Mouse (Mus musculus): ENCODE results near the gene Crtam. TPM values are rescaled to one million over a fixed set of nuclear protein-coding genes. Genes with fewer than 3 reads are reported as not detected.
A peak's percentile ranks its signal among the peaks of the same experiment; 100 is the strongest.

The Crtam gene
- polyA plus RNA-seq (2015; fragmentation: Nextera tagmentation; extraction: Ambion mirVana) = 0.04 and 0.19 TPM in 2 replicates

DNA sequence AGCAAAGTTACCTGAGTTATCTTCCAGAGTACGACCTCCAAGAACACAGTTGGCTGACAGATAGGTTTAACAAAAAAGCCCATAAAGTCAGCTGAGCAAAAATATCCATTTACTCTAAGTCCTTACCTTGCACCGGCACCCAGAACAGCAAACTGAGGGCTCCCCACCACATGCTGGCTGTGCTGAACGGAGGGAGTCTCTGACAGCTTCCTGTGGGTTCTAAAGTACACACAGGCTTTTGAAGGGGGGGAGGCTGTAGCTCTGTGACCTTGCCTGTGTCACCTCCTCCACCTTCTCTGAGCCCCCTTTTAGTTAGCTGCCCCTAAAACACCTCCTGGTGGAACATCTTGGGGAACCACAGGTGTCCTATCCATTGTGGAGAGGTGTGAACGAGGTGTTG, at the start of gene Crtam:
TSS of gene Crtam (minus strand) at position 214 of the 400 bp plus-strand sequence.
- no peak within 1 kb of the TSS for H3K9ac ChIP-seq (replicated peaks)
- no peaks in the 10 kb centered on the region for H3K36me3 ChIP-seq
- no peak within 1 kb of the TSS for H3K4me3 ChIP-seq (replicated peaks)
- ATAC-seq = no peak
- H3K4me1 ChIP-seq (replicated peaks) = peaks cover 5% of the 10 kb centered on the region
- no peaks in the 10 kb centered on the region for H3K9me3 ChIP-seq
- WGBS = 76% methylated on average over 4 of the region's 4 CpGs
- H3K4me2 ChIP-seq (replicated peaks) = no peak within 1 kb of the TSS
- no peaks in the 10 kb centered on the region for H3K27me3 ChIP-seq
- H3K27ac ChIP-seq = no peak within 1 kb of the TSS

- Histone ChIP-seq H3K9me3 (no peaks in the 10 kb centered on the region), H3K27me3 (no peaks in the 10 kb centered on the region), H3K36me3 (no peaks in the 10 kb centered on the region), H3K4me3 (replicated peaks) (no peak overlapping the region), H3K4me2 (replicated peaks) (no peak overlapping the region), H3K4me1 (replicated peaks) (peaks cover 15% of the 10 kb centered on the region), H3K27ac (no peak overlapping the region), H3K9ac (replicated peaks) (no peak overlapping the region)
- ATAC-seq = no peak
- 85% methylated on average over 9 of the region's 9 CpGs for WGBS
These were observed 49.7 kb upstream of the Crtam start for GRCm38 (mm10) chr9:41054166-41054565.

- Histone ChIP-seq H3K4me2 (replicated peaks) (no peak overlapping the region), H3K27ac (no peak overlapping the region), H3K4me3 (replicated peaks) (no peak overlapping the region), H3K9me3 (no peaks in the 10 kb centered on the region), H3K36me3 (no peaks in the 10 kb centered on the region), H3K9ac (replicated peaks) (no peak overlapping the region), H3K4me1 (replicated peaks) (peaks cover 15% of the 10 kb centered on the region), H3K27me3 (no peaks in the 10 kb centered on the region)
- WGBS = 59% methylated on average over 4 of the region's 4 CpGs
- ATAC-seq = no peak
These were observed 49.0 kb upstream of the Crtam start for GRCm38 (mm10) chr9:41053478-41053877.

DNA sequence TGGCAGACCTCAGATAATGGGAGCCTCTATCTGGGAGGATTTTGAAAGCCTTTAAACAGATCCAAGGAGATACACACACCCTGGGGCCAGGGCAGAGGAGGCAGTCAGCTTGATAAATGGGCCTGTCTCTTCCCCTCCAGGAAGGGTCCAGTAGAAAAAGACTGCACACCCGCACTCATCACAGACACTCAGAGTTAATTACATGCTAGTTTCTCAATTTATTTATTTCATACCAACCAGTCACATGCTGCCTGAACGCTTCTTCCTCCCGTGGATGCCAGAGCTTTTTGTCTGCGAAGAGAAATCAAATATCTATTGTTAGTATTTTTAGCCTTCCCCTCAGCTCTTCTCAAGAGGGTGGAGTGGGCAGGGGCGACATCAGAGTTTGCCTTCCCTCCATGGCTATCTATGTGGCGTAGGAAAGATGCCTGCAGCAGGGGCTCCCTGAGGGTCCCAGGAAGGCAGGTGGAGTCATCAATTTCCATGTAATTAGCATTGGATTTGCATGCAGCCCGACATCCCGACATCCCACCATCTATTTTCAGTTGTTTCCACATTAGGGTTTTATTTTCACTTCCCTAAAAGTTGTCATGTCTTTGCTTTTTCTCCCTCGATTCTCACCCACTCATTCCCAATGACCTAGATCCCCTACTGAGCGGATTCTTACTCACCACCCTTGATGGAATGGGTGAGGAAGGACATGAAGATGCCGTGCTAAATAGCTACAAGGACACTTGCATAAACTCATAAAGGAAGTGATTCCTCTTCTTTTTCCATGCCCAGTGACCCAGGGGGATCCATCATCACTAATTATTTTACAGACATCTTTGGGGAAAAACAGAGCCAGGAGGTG, 46.9 kb upstream of the Crtam start:
- H3K4me2 ChIP-seq (replicated peaks) = no peak overlapping the region
- peaks cover 15% of the 10 kb centered on the region for H3K4me1 ChIP-seq (replicated peaks)
- H3K9me3 ChIP-seq = no peaks in the 10 kb centered on the region
- no peak overlapping the region for H3K4me3 ChIP-seq (replicated peaks)
- no peaks in the 10 kb centered on the region for H3K27me3 ChIP-seq
- no peak overlapping the region for H3K9ac ChIP-seq (replicated peaks)
- peak overlapping the region; percentile 71 for H3K27ac ChIP-seq
- peak; percentile 55 for ATAC-seq
- WGBS = 59% methylated on average over 11 of the region's 11 CpGs
- H3K36me3 ChIP-seq = no peaks in the 10 kb centered on the region

- H3K4me1 ChIP-seq (replicated peaks) = peaks cover 15% of the 10 kb centered on the region
- H3K4me2 ChIP-seq (replicated peaks) = no peak overlapping the region
- peak overlapping the region; percentile 71 for H3K27ac ChIP-seq
- no peak overlapping the region for H3K4me3 ChIP-seq (replicated peaks)
- H3K36me3 ChIP-seq = no peaks in the 10 kb centered on the region
- 0 out of 2 replicates have a peak, but pooled peaks have one; percentile 9 for ATAC-seq
- H3K9me3 ChIP-seq = no peaks in the 10 kb centered on the region
- H3K9ac ChIP-seq (replicated peaks) = no peak overlapping the region
- 79% methylated on average over 12 of the region's 12 CpGs for WGBS
- no peaks in the 10 kb centered on the region for H3K27me3 ChIP-seq
These were observed 46.1 kb upstream of the Crtam start for GRCm38 (mm10) chr9:41050331-41051079.

- Histone ChIP-seq H3K4me1 (replicated peaks) (peaks cover 15% of the 10 kb centered on the region), H3K27ac (no peak overlapping the region), H3K36me3 (no peaks in the 10 kb centered on the region)
These were observed 44.9 kb upstream of the Crtam start for GRCm38 (mm10) chr9:41049282-41049681.

GRCm38 (mm10) chr9:41048820-41049219, 44.4 kb upstream of the Crtam start:
- Histone ChIP-seq H3K9ac (replicated peaks) (no peak overlapping the region), H3K4me3 (replicated peaks) (no peak overlapping the region), H3K4me2 (replicated peaks) (no peak overlapping the region), H3K9me3 (no peaks in the 10 kb centered on the region), H3K36me3 (no peaks in the 10 kb centered on the region), H3K27ac (no peak overlapping the region), H3K4me1 (replicated peaks) (peaks cover 15% of the 10 kb centered on the region), H3K27me3 (no peaks in the 10 kb centered on the region)
- no peak for ATAC-seq
- WGBS = 95% methylated on average over 3 of the region's 3 CpGs

More at GRCm38 (mm10) chr9:41049282-41049681, 44.9 kb upstream of the Crtam start:
- Histone ChIP-seq H3K4me3 (replicated peaks) (no peak overlapping the region), H3K27me3 (no peaks in the 10 kb centered on the region), H3K4me2 (replicated peaks) (no peak overlapping the region), H3K9me3 (no peaks in the 10 kb centered on the region), H3K9ac (replicated peaks) (no peak overlapping the region)
- WGBS = 88% methylated on average over 7 of the region's 7 CpGs
- no peak for ATAC-seq

GRCm38 (mm10) chr9:41048216-41048615, 43.8 kb upstream of the Crtam start:
- no peak overlapping the region for H3K4me2 ChIP-seq (replicated peaks)
- H3K9me3 ChIP-seq = no peaks in the 10 kb centered on the region
- no peaks in the 10 kb centered on the region for H3K27me3 ChIP-seq
- 94% methylated on average over 7 of the region's 7 CpGs for WGBS
- no peak overlapping the region for H3K27ac ChIP-seq
- ATAC-seq = no peak
- no peak overlapping the region for H3K9ac ChIP-seq (replicated peaks)
- no peaks in the 10 kb centered on the region for H3K36me3 ChIP-seq
- H3K4me3 ChIP-seq (replicated peaks) = no peak overlapping the region
- peaks cover 17% of the 10 kb centered on the region for H3K4me1 ChIP-seq (replicated peaks)

- no peak for ATAC-seq
- Histone ChIP-seq H3K9ac (replicated peaks) (no peak overlapping the region), H3K4me3 (replicated peaks) (no peak overlapping the region), H3K27me3 (no peaks in the 10 kb centered on the region), H3K4me1 (replicated peaks) (peaks cover 17% of the 10 kb centered on the region), H3K36me3 (no peaks in the 10 kb centered on the region), H3K4me2 (replicated peaks) (no peak overlapping the region), H3K9me3 (no peaks in the 10 kb centered on the region), H3K27ac (no peak overlapping the region)
- 91% methylated on average over 2 of the region's 2 CpGs for WGBS
These were observed 43.2 kb upstream of the Crtam start for GRCm38 (mm10) chr9:41047654-41048053.

DNA sequence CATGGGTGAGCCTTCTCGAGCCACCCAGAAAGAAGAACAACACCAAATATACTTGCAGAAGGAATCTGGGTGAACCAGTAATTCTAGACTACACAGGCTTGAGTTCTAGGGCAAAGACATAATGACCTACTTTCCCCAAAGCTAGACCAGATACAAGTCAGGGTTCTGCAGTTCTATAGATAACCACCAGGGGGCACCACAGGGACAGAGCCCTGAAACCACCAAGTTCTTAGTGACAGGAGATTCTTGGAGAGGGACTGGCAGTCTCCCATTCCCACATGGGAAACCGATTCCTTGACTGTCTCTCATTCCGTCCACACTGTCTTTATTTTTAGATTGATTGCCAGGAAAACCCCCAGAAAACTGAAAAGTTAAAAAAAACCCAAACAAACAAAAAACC, 40.2 kb upstream of the Crtam start:
- Histone ChIP-seq H3K4me2 (replicated peaks) (no peak overlapping the region), H3K4me3 (replicated peaks) (no peak overlapping the region), H3K27me3 (no peaks in the 10 kb centered on the region), H3K36me3 (no peaks in the 10 kb centered on the region), H3K27ac (no peak overlapping the region), H3K9ac (replicated peaks) (no peak overlapping the region), H3K4me1 (replicated peaks) (0 out of 2 replicates have a peak, but pooled peaks cover 2% of the 10 kb centered on the region), H3K9me3 (no peaks in the 10 kb centered on the region)
- no peak for ATAC-seq
- 21% methylated on average over 3 of the region's 3 CpGs for WGBS

GRCm38 (mm10) chr9:41043641-41044040, 39.2 kb upstream of the Crtam start:
- WGBS = 84% methylated on average over 5 of the region's 5 CpGs
- H3K36me3 ChIP-seq = no peaks in the 10 kb centered on the region
- ATAC-seq = no peak
- H3K9ac ChIP-seq (replicated peaks) = no peak overlapping the region
- no peaks in the 10 kb centered on the region for H3K27me3 ChIP-seq
- no peaks in the 10 kb centered on the region for H3K9me3 ChIP-seq
- H3K27ac ChIP-seq = no peak overlapping the region
- H3K4me2 ChIP-seq (replicated peaks) = no peak overlapping the region
- 0 out of 2 replicates have a peak, but pooled peaks cover 2% of the 10 kb centered on the region for H3K4me1 ChIP-seq (replicated peaks)
- H3K4me3 ChIP-seq (replicated peaks) = no peak overlapping the region

DNA sequence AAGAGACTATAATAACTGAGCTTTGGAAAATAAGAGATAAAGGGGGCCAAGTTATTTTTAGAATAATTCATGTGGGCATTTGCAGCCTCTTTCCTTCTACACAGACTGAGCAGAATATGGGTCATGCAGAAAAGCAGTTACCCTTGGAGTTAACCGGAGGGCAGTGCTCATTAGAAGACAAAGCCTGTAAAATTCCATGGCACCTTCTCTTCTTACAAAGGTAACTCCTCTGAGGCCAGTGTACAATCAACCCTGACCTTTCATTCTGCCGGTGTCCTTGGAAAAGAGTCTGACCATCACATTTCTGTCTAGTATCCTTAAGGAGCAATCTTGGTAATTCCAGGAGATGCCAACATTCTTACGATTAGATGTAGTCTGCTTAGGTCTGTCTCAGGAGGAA, 37.0 kb upstream of the Crtam start:
- Histone ChIP-seq H3K4me1 (replicated peaks) (0 out of 2 replicates have a peak, but pooled peaks cover 2% of the 10 kb centered on the region), H3K27me3 (no peaks in the 10 kb centered on the region), H3K9me3 (no peaks in the 10 kb centered on the region), H3K4me2 (replicated peaks) (no peak overlapping the region), H3K9ac (replicated peaks) (no peak overlapping the region), H3K36me3 (peaks cover 5% of the 10 kb centered on the region; the same call in 1 of the 2 replicates), H3K4me3 (replicated peaks) (no peak overlapping the region), H3K27ac (no peak overlapping the region)
- WGBS = 90% methylated on average over 3 of the region's 3 CpGs
- ATAC-seq = no peak

All from midbrain, embryonic 13.5 days (tissue).